Mouse (Mus musculus) liver, embryonic 14.5 days (tissue): ENCODE results near the gene 4931409K22Rik. TPM values are rescaled to one million over a fixed set of nuclear protein-coding genes. Genes with fewer than 3 reads are reported as not detected.

Source experiments
- ATAC-seq: fragments of 200-750 bp; cut with Nextera tagmentation; 2 replicates; pipeline ENCODE4 v1.8.0; 2017; ENCODE audit warnings: moderate number of reproducible peaks, mild to moderate bottlenecking, moderate library complexity; ENCODE audit not compliant: insufficient read depth
- DNase-seq, 3 experiments: peaks; one replicate each; pipeline ENCODE4 v3.0.0-alpha.2; 2012 to 2013; ENCODE audit warnings: low read depth in 3 of 3, low spot score in 3 of 3
- H3K27ac ChIP-seq: fragments of 300-500 bp; sonication (generic); 2 replicates; pipeline ENCODE4 v1.5.1; 2014; ENCODE audit warnings: moderate library complexity, mild to moderate bottlenecking, control low read depth, inconsistent platforms
- H3K27me3 ChIP-seq: fragments of 300-500 bp; sonication (generic); 2 replicates; pipeline ENCODE4 v1.6.1; 2014; ENCODE audit warnings: mild to moderate bottlenecking, low read length, moderate library complexity; ENCODE audit not compliant: control insufficient read depth, insufficient read depth
- H3K36me3 ChIP-seq: fragments of 300-500 bp; sonication (generic); replicated peaks from 2 replicates; pipeline ENCODE4 v1.6.1; 2014; ENCODE audit warnings: low read depth; ENCODE audit not compliant: control insufficient read depth, insufficient read depth
- H3K4me1 ChIP-seq, 2 experiments: fragments of 200-500 bp in 1 of 2; fragments of 300-500 bp in 1 of 2; sonication (generic) in 1 of 2; replicated peaks; 2 replicates each; pipeline ENCODE4 v1.6.1; 2012 to 2014; ENCODE audit warnings: antibody characterized with exemption in 1 of 2, inconsistent platforms in 1 of 2, low read length in 1 of 2; ENCODE audit not compliant: control insufficient read depth in 2 of 2, insufficient read depth in 2 of 2
- H3K4me2 ChIP-seq: fragments of 300-500 bp; sonication (generic); 2 replicates; pipeline ENCODE4 v1.6.1; 2014; ENCODE audit warnings: low read depth, mild to moderate bottlenecking, control low read depth, moderate library complexity
- H3K4me3 ChIP-seq, 2 experiments: fragments of 200-500 bp in 1 of 2; fragments of 300-500 bp in 1 of 2; sonication (generic) in 1 of 2; 2 replicates each; pipeline ENCODE4 v1.5.1; 2012 to 2014; ENCODE audit warnings: low read depth in 2 of 2, low read length in 2 of 2, mild to moderate bottlenecking in 2 of 2, control low read depth in 1 of 2, inconsistent platforms in 1 of 2, moderate library complexity in 1 of 2; ENCODE audit not compliant: insufficient read depth in 1 of 2
- H3K9ac ChIP-seq: fragments of 300-500 bp; sonication (generic); replicated peaks from 2 replicates; pipeline ENCODE4 v1.6.1; 2014; ENCODE audit warnings: mild to moderate bottlenecking, control low read depth, moderate library complexity
- H3K9me3 ChIP-seq: fragments of 300-500 bp; sonication (generic); 2 replicates; pipeline ENCODE4 v1.6.1; 2016; ENCODE audit warnings: low read length, mixed read lengths; ENCODE audit not compliant: control insufficient read depth
- CTCF ChIP-seq: IDR thresholded peaks from 2 replicates; pipeline ENCODE4 v1.5.1; 2016; ENCODE audit warnings: antibody characterized with exemption, low read depth, control low read depth
- EP300 ChIP-seq: IDR thresholded peaks from 2 replicates; pipeline ENCODE4 v1.6.1; 2016; ENCODE audit warnings: antibody characterized with exemption, low read depth
- WGBS: fragments of 180-500 bp; shearing (Covaris S2); extraction: QIAGEN DNeasy Blood & Tissue Kit; methylation state at CpG from one replicate; pipeline ENCODE4 v1.1.7; 2014; ENCODE audit not compliant: insufficient replicate concordance; 5-methylcytosine and 5-hydroxymethylcytosine counted together
- polyA plus RNA-seq, 2 experiments: library from polyadenylated mRNA; depleted of rRNA in 1 of 2; stranded (reverse) in 1 of 2; unstranded in 1 of 2; fragments of >200 nt; fragmentation: Nextera tagmentation in 1 of 2; extraction: Ambion mirVana in 1 of 2; gene quantifications; 2 replicates each; pipeline versions ENCODE4 v1.2.1 to v1.2.3; 2012 to 2014

The 4931409K22Rik gene
- polyA plus RNA-seq, 2 experiments = not detected

GRCm38 (mm10) chr5:24540387-24541143 lies 16.0 kb downstream of the 4931409K22Rik start, which contains the start of gene Asb10:
Gene Asb10, minus strand, starts transcription at chr5:24540978.
- TF ChIP-seq EP300 = no peak
- no peak for TF ChIP-seq CTCF
- H3K27me3 ChIP-seq = no peaks in the 10 kb centered on the region
- DNase-seq (peak in 1 of 3 experiments; percentile 5), ATAC-seq (no peak)
- no peaks in the 10 kb centered on the region for H3K36me3 ChIP-seq
- 10% methylated on average over 14 of the region's 14 CpGs for WGBS
- no peak within 1 kb of the TSS for H3K9ac ChIP-seq
- H3K4me2 ChIP-seq = no peak within 1 kb of the TSS
- no peak within 1 kb of the TSS for H3K4me3 ChIP-seq
- H3K27ac ChIP-seq = no peak within 1 kb of the TSS
- H3K4me1 ChIP-seq = no peaks in the 10 kb centered on the region; a peak in 1 of 4 replicates
- H3K9me3 ChIP-seq = no peaks in the 10 kb centered on the region

- DNase-seq (no peak), ATAC-seq (no peak)
- no peak overlapping the region for H3K9ac ChIP-seq
- 72% methylated on average over 22 of the region's 22 CpGs for WGBS
- no peak overlapping the region for H3K4me3 ChIP-seq
- H3K4me1 ChIP-seq = no peaks in the 10 kb centered on the region; a peak in 1 of 4 replicates
- H3K27me3 ChIP-seq = no peaks in the 10 kb centered on the region
- H3K36me3 ChIP-seq = no peaks in the 10 kb centered on the region
- TF ChIP-seq CTCF (no peak), EP300 (no peak)
- no peak overlapping the region for H3K4me2 ChIP-seq
- no peak overlapping the region for H3K27ac ChIP-seq
- H3K9me3 ChIP-seq = no peaks in the 10 kb centered on the region
Measured at GRCm38 (mm10) chr5:24539571-24540296, 16.9 kb downstream of the 4931409K22Rik start.

- H3K9me3 ChIP-seq = no peaks in the 10 kb centered on the region
- no peaks in the 10 kb centered on the region; a peak in 1 of 4 replicates for H3K4me1 ChIP-seq
- WGBS = 63% methylated on average over 16 of the region's 16 CpGs
- H3K9ac ChIP-seq = no peak overlapping the region
- H3K36me3 ChIP-seq = no peaks in the 10 kb centered on the region
- no peak overlapping the region for H3K4me2 ChIP-seq
- H3K27ac ChIP-seq = no peak overlapping the region
- H3K4me3 ChIP-seq = no peak overlapping the region
- DNase-seq (no peak), ATAC-seq (no peak)
- no peaks in the 10 kb centered on the region; the same call in 1 of the 2 replicates for H3K27me3 ChIP-seq
- TF ChIP-seq EP300 (no peak), CTCF (no peak)
Measured at GRCm38 (mm10) chr5:24537618-24538017, 19.0 kb downstream of the 4931409K22Rik start.

GRCm38 (mm10) chr5:24536511-24536910 lies 20.1 kb downstream of the 4931409K22Rik start:
- DNase-seq (no peak), ATAC-seq (no peak)
- no peak overlapping the region for H3K27ac ChIP-seq
- H3K27me3 ChIP-seq = no peaks in the 10 kb centered on the region; the same call in 1 of the 2 replicates
- H3K4me2 ChIP-seq = no peak overlapping the region
- H3K36me3 ChIP-seq = no peaks in the 10 kb centered on the region
- no peak overlapping the region for H3K9ac ChIP-seq
- 67% methylated on average over 5 of the region's 5 CpGs for WGBS
- no peaks in the 10 kb centered on the region for H3K9me3 ChIP-seq
- no peaks in the 10 kb centered on the region; a peak in 1 of 4 replicates for H3K4me1 ChIP-seq
- H3K4me3 ChIP-seq = no peak overlapping the region
- TF ChIP-seq CTCF (no peak), EP300 (no peak)

- H3K4me1 ChIP-seq = no peaks in the 10 kb centered on the region
- DNase-seq = no peak
Measured at GRCm38 (mm10) chr5:24535731-24536130, 20.9 kb downstream of the 4931409K22Rik start.

More at GRCm38 (mm10) chr5:24535731-24536130, 20.9 kb downstream of the 4931409K22Rik start:
- ATAC-seq = no peak
- Histone ChIP-seq H3K4me2 (no peak overlapping the region), H3K9me3 (no peaks in the 10 kb centered on the region), H3K4me3 (no peak overlapping the region), H3K9ac (no peak overlapping the region), H3K36me3 (no peaks in the 10 kb centered on the region), H3K27me3 (no peaks in the 10 kb centered on the region; the same call in 1 of the 2 replicates), H3K27ac (no peak overlapping the region)
- 51% methylated on average over 3 of the region's 3 CpGs for WGBS
- TF ChIP-seq CTCF (no peak), EP300 (no peak)
